Mouse (Mus musculus) CH12.LX (cell line): ENCODE data around the gene Rpl23. TPM values are rescaled to one million over a fixed set of nuclear protein-coding genes. Genes with fewer than 3 reads are reported as not detected.
A peak's percentile ranks its signal among the peaks of the same experiment; 100 is the strongest.

Experiments used
- DNase-seq: peaks from one replicate; pipeline ENCODE4 v3.0.0-alpha.2; 2013; ENCODE audit errors: extremely low read depth
- H3K27ac ChIP-seq: 2 replicates; pipeline ENCODE4 v1.5.1; 2012; ENCODE audit warnings: low read depth, mild to moderate bottlenecking, control low read depth, moderate library complexity; ENCODE audit not compliant: insufficient read depth
- H3K27me3 ChIP-seq: replicated peaks from 2 replicates; pipeline ENCODE3; 2012; ENCODE audit warnings: inconsistent platforms
- H3K36me3 ChIP-seq, 2 experiments: replicated peaks in 1 of 2; 2 replicates each; pipeline versions ENCODE3 to v1.6.1; 2012; ENCODE audit warnings: inconsistent platforms in 1 of 2, low read length in 1 of 2, mild to moderate bottlenecking in 1 of 2, mixed read lengths in 1 of 2, moderate library complexity in 1 of 2; ENCODE audit not compliant: control insufficient read depth in 1 of 2, insufficient read depth in 1 of 2
- H3K4me1 ChIP-seq, 2 experiments: 2 replicates each; pipeline ENCODE4 v1.6.1; 2012; ENCODE audit warnings: inconsistent platforms in 1 of 2, moderate library complexity in 1 of 2; ENCODE audit not compliant: insufficient read depth in 2 of 2, control insufficient read depth in 1 of 2
- H3K4me2 ChIP-seq: 2 replicates; pipeline ENCODE4 v1.6.1; 2012; ENCODE audit warnings: low read depth, mild to moderate bottlenecking, control low read depth; ENCODE audit not compliant: poor library complexity, insufficient read depth, severe bottlenecking
- H3K4me3 ChIP-seq, 3 experiments: fragments of 150-350 bp in 1 of 3; sonication (generic) in 1 of 3; replicated peaks in 1 of 3; 2 replicates each; pipeline versions ENCODE3 to v1.5.1; 2011 to 2012; ENCODE audit warnings: low read depth in 2 of 3, low read length in 2 of 3, mild to moderate bottlenecking in 2 of 3, moderate library complexity in 2 of 3, control low read depth in 1 of 3, improper control_type of control experiment in 1 of 3, inconsistent platforms in 1 of 3, mixed read lengths in 1 of 3; ENCODE audit not compliant: poor library complexity in 1 of 3
- H3K79me2 ChIP-seq: replicated peaks from 2 replicates; pipeline ENCODE4 v1.6.1; 2012; ENCODE audit warnings: mild to moderate bottlenecking, moderate library complexity; ENCODE audit not compliant: control insufficient read depth, poor library complexity, insufficient read depth, severe bottlenecking; ENCODE audit errors: extremely low read depth
- H3K9ac ChIP-seq: 2 replicates; pipeline ENCODE4 v1.6.1; 2012; ENCODE audit warnings: low read depth, mild to moderate bottlenecking, control low read depth, moderate library complexity; ENCODE audit not compliant: insufficient read depth
- H3K9me3 ChIP-seq: replicated peaks from 2 replicates; pipeline ENCODE3; 2012; ENCODE audit warnings: low read length, inconsistent platforms, mixed read lengths
- BHLHE40 ChIP-seq: IDR thresholded peaks from 2 replicates; pipeline ENCODE4 v1.6.1; 2011; ENCODE audit warnings: mild to moderate bottlenecking, low read depth, low read length, improper control_type of control experiment
- CHD1 ChIP-seq: IDR thresholded peaks from 2 replicates; pipeline ENCODE4 v1.6.1; 2012; ENCODE audit warnings: low read depth, low read length, improper control_type of control experiment, inconsistent platforms
- CHD2 ChIP-seq: IDR thresholded peaks from 2 replicates; pipeline ENCODE4 v1.6.1; 2011; ENCODE audit warnings: low read length, improper control_type of control experiment
- E2F4 ChIP-seq: IDR thresholded peaks from 2 replicates; pipeline ENCODE4 v1.6.1; 2011; ENCODE audit warnings: low read depth, low read length, improper control_type of control experiment; ENCODE audit not compliant: insufficient replicate concordance
- EP300 ChIP-seq: IDR thresholded peaks from 2 replicates; pipeline ENCODE4 v1.6.1; 2011; ENCODE audit warnings: low read length, improper control_type of control experiment
- ETS1 ChIP-seq: conservative IDR thresholded peaks from 2 replicates; pipeline ENCODE4 v1.6.1; 2012; ENCODE audit warnings: low read depth, mild to moderate bottlenecking, inconsistent platforms, low read length, improper control_type of control experiment, moderate library complexity
- GABPA ChIP-seq: IDR thresholded peaks from 2 replicates; pipeline ENCODE4 v1.6.1; 2012; ENCODE audit warnings: low read depth, low read length, improper control_type of control experiment, inconsistent platforms; ENCODE audit not compliant: insufficient replicate concordance
- IRF4 ChIP-seq: IDR thresholded peaks from 2 replicates; pipeline ENCODE4 v1.6.1; 2014; ENCODE audit warnings: low read depth, mild to moderate bottlenecking, inconsistent platforms, low read length, improper control_type of control experiment
- JUN ChIP-seq: IDR thresholded peaks from 2 replicates; pipeline ENCODE4 v1.6.1; 2011; ENCODE audit warnings: low read depth, mild to moderate bottlenecking, low read length, improper control_type of control experiment, moderate library complexity; ENCODE audit not compliant: insufficient read depth
- KAT2A ChIP-seq: IDR thresholded peaks from 2 replicates; pipeline ENCODE4 v1.6.1; 2012; ENCODE audit warnings: low read length, improper control_type of control experiment, inconsistent platforms; ENCODE audit not compliant: insufficient replicate concordance
- MXI1 ChIP-seq: IDR thresholded peaks from 2 replicates; pipeline ENCODE4 v1.6.1; 2011; ENCODE audit warnings: mild to moderate bottlenecking, low read depth, low read length, improper control_type of control experiment
- MYC ChIP-seq: IDR thresholded peaks from 2 replicates; pipeline ENCODE4 v1.6.1; 2011; ENCODE audit warnings: low read depth, mild to moderate bottlenecking, improper control_type of control experiment, low read length
- PAX5 ChIP-seq: IDR thresholded peaks from 2 replicates; pipeline ENCODE4 v1.6.1; 2012; ENCODE audit warnings: low read length, inconsistent platforms, mixed read lengths
- POLR2AphosphoS2 ChIP-seq: IDR thresholded peaks from 2 replicates; pipeline ENCODE4 v1.6.1; 2011; ENCODE audit warnings: low read depth, low read length, improper control_type of control experiment
- RAD21 ChIP-seq: IDR thresholded peaks from 2 replicates; pipeline ENCODE4 v1.6.1; 2011; ENCODE audit warnings: low read depth, mild to moderate bottlenecking, low read length, improper control_type of control experiment, moderate library complexity
- TCF12 ChIP-seq: IDR thresholded peaks from 2 replicates; pipeline ENCODE4 v1.6.1; 2014; ENCODE audit warnings: low read depth, mild to moderate bottlenecking, inconsistent platforms, low read length, improper control_type of control experiment
- UBTF ChIP-seq: IDR thresholded peaks from 2 replicates; pipeline ENCODE4 v1.6.1; 2012; ENCODE audit warnings: low read depth, mild to moderate bottlenecking, inconsistent platforms, low read length, improper control_type of control experiment, moderate library complexity
- ZKSCAN1 ChIP-seq: IDR thresholded peaks from 2 replicates; pipeline ENCODE4 v1.6.1; 2012; ENCODE audit warnings: low read depth, inconsistent platforms, low read length, improper control_type of control experiment, borderline replicate concordance
- ZMIZ1 ChIP-seq: IDR thresholded peaks from 2 replicates; pipeline ENCODE4 v1.6.1; 2012; ENCODE audit warnings: low read depth, mild to moderate bottlenecking, inconsistent platforms, low read length, improper control_type of control experiment
- ZNF384 ChIP-seq: IDR thresholded peaks from 2 replicates; pipeline ENCODE4 v1.6.1; 2012; ENCODE audit warnings: low read depth, low read length, improper control_type of control experiment, inconsistent platforms
- dilution Hi-C: fragments of 300-500 bp; cut with MboI; formaldehyde crosslinking; loops from 2 replicates; pipeline ENCODE4 v1.14.3; 2020; ENCODE audit warnings: low sequenced_read_pairs; ENCODE audit not compliant: extremely low pct_unique_long_range_greater_than_20kb, extremely low pct_ligation_motif_present
- in situ Hi-C: fragments of 300-500 bp; cut with MboI; formaldehyde crosslinking; loops from 3 replicates; pipeline ENCODE4 v1.14.3; 2019; ENCODE audit warnings: low sequenced_read_pairs, low pct_ligation_motif_present, low pct_unique_long_range_greater_than_20kb, mixed read lengths
- polyA plus RNA-seq: library from polyadenylated mRNA; unstranded; fragments of >175 nt; gene quantifications from 2 replicates; pipeline ENCODE4 v1.2.1, GENCODE M21; 2012; ENCODE audit warnings: low read depth; ENCODE audit not compliant: insufficient read length
- total RNA-seq, 2 experiments: library from RNA; depleted of rRNA; stranded (reverse); fragments of 300-350 nt in 1 of 2; fragments of >200 nt in 1 of 2; gene quantifications; 2 replicates each; pipeline ENCODE4 v1.2.3; 2012 to 2014

The Rpl23 gene
- total and polyA plus RNA-seq, 3 experiments, result 1,387 to 2,073 (median 1,878) TPM

- Histone ChIP-seq H3K9me3 (no peaks in the 10 kb centered on the region), H3K9ac (no peak overlapping the region)
- no peak for TF ChIP-seq POLR2AphosphoS2
- TF ChIP-seq ETS1, result peak; percentile 41
- TF ChIP-seq BHLHE40, result peak; percentile 24; the same call in 1 of the 2 replicates
- no peak for TF ChIP-seq KAT2A
- peak; percentile 46; the same call in 1 of the 2 replicates for TF ChIP-seq TCF12
- TF ChIP-seq ZNF384, result no peak
- no peak for TF ChIP-seq MYC
- no peak for TF ChIP-seq PAX5
- 0 out of 2 replicates have a peak, but pooled peaks have one; percentile 22 for TF ChIP-seq MXI1
- TF ChIP-seq, all 38 proteins: peak for 4
- DNase-seq, result no peak
- dilution Hi-C loops (no loop called here), in situ Hi-C loops (no loop called here)
- H3K27me3 ChIP-seq, result no peaks in the 10 kb centered on the region
- peaks cover 5 to 66% of the 10 kb centered on the region in 2 experiments for H3K36me3 ChIP-seq
- peaks cover 28 to 86% of the 10 kb centered on the region in 2 experiments for H3K4me1 ChIP-seq
- H3K4me3 ChIP-seq, result no peak overlapping the region
- H3K79me2 ChIP-seq, result no peaks in the 10 kb centered on the region
- H3K27ac ChIP-seq, result no peak overlapping the region
- H3K4me2 ChIP-seq, result no peak overlapping the region
Measured at GRCm38 (mm10) chr11:97808621-97809234, 26.5 kb upstream of the Rpl23 start.

- in situ Hi-C loops, result no loop called here
- peak; percentile 23; the same call in 1 of the 2 replicates for TF ChIP-seq ZNF384
- TF ChIP-seq GABPA, result no peak
- Histone ChIP-seq H3K27me3 (no peaks in the 10 kb centered on the region), H3K36me3 (peaks cover 5 to 61% of the 10 kb centered on the region in 2 experiments), H3K9me3 (no peaks in the 10 kb centered on the region), H3K4me3 (no peak overlapping the region), H3K9ac (no peak overlapping the region), H3K4me1 (peaks cover 28 to 80% of the 10 kb centered on the region in 2 experiments), H3K4me2 (no peak overlapping the region), H3K27ac (no peak overlapping the region), H3K79me2 (no peaks in the 10 kb centered on the region)
- no peak for DNase-seq
- dilution Hi-C loops, result no loop called here
Measured at GRCm38 (mm10) chr11:97808093-97808492, 25.9 kb upstream of the Rpl23 start.

DNA sequence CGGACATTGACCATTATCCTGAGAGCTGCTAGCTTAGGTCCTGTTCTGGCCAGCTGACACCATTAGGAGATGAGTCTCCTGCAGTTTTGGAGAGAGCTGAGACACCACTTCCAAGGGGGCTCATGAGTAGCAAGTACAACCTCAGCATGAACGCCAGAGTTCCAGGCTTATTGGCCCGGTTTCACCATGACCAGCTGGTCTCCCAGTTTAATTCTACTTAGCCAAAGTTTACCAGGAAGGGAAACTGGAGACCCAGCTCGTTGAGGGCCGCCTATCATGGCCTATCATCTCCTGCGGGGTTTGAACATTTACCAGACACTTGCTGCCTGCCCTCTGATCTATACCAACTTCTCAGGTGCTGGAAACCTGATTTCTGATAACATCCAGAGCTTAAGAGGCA, 25.4 kb upstream of the Rpl23 start:
- Histone ChIP-seq H3K9me3 (no peaks in the 10 kb centered on the region), H3K36me3 (peaks cover 5 to 57% of the 10 kb centered on the region in 2 experiments), H3K27me3 (no peaks in the 10 kb centered on the region), H3K4me2 (no peak overlapping the region), H3K9ac (no peak overlapping the region), H3K27ac (no peak overlapping the region), H3K4me3 (no peak overlapping the region), H3K79me2 (no peaks in the 10 kb centered on the region), H3K4me1 (peaks cover 28 to 76% of the 10 kb centered on the region in 2 experiments)
- dilution Hi-C loops (no loop called here), in situ Hi-C loops (no loop called here)
- DNase-seq, result no peak
- no peak for TF ChIP-seq UBTF
- TF ChIP-seq JUN, result no peak
- no peak for TF ChIP-seq ZMIZ1
- no peak for TF ChIP-seq ZKSCAN1
- TF ChIP-seq CHD1, result no peak
- no peak for TF ChIP-seq EP300
- no peak for TF ChIP-seq ZNF384
- no peak for TF ChIP-seq CHD2
- no peak for TF ChIP-seq IRF4
- TF ChIP-seq E2F4, result no peak
- TF ChIP-seq RAD21, result no peak
- no peak for TF ChIP-seq MXI1
